Mouse (Mus musculus): ENCODE results near the gene Kcnh2.

The Kcnh2 gene

GRCm38 (mm10) chr5:24347186-24347875 lies 4.1 kb downstream of the Kcnh2 start:
- no peak for DNase-seq (ENCODE audit: extremely low read depth, low read depth)

DNA sequence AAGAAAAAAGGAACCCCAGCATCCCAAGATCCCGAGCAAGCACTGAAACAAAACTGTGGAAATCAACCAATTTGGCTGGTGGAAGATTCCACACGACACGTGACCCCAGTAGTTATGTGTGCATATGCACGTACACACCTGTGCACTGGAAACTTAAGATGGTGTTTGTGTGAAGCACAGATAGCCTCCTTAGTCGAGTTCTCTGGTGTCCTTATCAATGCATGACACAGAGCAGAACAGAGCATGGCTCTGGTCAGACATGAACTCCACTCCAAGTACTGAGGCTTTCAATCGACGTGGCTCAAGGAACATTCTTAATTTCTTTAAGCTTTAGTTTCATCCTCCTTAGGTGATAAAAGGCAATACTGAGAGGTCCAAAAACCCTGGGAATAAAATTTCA lies 5.1 kb downstream of the Kcnh2 start:
- no peak for DNase-seq (ENCODE audit: extremely low read depth, low read depth)

GRCm38 (mm10) chr5:24344477-24345051 lies 6.8 kb downstream of the Kcnh2 start:
- peak; percentile 63 for DNase-seq (ENCODE audit: extremely low read depth, low read depth)

DNA sequence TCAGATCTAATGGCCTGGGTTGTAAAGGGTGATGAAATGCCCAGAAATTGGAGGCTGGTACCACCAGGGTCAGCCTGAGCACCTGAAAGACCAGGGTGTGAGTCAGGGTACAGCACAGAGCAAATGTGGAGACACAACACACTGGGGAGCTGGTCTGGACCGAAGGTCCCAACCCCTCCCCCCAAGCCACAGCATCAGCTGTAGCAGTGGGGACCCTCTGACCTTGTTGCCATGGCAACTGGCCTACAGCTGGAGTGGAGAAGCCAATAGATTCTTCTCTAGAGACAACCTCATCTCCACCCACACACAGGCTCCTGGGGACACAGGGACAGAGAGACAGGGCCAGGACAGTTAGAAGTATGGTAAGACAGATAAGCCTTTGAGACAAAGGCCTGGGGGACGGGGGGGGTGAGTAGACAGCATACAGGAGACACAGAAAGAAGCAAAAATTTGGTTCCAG lies 7.4 kb downstream of the Kcnh2 start:
- DNase-seq (ENCODE audit: extremely low read depth, low read depth) = peak; percentile 93

DNA sequence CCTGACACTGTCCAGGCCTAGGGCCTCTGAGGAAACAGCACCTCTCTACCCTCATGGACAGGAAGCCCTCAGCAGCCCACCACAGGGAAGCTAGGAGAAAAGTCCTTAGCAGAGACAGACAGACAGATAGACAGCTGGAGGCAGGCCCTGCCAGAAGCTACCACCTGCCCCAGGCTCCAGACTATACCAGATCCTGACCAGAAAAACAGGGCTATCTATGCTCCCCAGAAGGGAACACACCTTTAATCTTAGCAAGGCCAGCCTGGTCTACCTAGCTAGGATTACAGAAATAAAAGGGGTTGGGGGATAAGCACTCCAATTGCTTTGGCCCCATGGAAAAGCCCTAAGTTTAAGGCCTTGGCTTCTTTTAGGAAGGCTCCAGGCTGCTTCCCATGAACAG lies 8.0 kb downstream of the Kcnh2 start:
- no peak for DNase-seq (ENCODE audit: extremely low read depth, low read depth)

- DNase-seq (ENCODE audit: extremely low read depth, low read depth) = no peak
Measured at GRCm38 (mm10) chr5:24342966-24343365, 8.4 kb downstream of the Kcnh2 start.

DNA sequence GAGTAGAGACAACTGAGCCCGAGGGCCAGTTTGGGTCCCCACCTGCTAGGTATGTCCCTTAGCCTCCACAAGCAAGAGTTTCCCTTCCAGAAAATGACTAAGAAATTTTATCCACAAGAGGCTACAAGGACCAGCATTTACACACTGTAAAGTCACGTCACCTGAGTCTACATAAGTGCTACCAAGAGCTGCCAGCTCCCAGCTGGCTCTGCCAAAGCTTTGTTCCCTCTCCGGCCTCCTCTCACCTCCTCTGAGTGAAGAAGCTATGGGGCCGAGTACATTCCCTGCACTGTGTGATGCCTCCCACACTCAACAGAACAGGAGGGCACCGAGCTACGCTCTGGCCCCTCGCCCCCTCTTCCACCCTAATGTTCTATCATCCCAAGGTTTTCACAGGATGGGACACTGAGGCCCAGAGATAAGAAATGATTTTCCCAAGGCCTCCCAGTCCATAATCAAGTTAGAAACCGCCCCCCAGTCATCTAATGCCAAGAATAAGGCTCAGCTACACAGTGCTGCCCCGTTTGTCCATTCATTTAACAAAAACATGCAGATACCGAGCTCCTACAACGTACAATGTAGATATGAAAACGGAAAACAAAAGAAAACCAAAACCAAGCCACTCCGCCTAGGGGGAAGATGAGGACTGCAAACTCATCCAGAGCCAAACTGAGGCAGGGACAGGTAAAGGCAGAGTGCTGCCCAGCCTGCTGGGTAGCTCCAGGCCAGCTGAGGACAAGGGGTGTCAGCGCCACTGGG lies 9.0 kb downstream of the Kcnh2 start:
- no peak for DNase-seq (ENCODE audit: extremely low read depth, low read depth)

DNA sequence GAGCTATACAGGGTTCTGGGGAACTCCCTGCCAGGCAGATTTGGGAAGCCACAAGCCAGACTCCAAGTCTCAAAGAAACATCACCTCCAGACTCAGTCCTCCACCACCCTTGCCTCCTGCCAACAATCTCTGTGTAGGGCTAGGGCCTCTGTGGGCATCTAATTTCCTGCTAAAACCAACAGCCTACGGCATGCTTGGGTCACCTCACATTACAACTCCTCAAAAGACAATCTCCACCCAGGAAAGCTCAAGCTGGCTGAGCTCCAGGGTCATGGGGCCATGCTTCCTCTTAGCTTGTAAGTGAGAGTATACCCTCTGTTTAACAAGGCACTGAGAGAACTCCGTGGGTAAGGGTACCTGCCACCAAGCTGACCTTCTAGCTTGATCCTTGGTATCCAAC lies 13.6 kb downstream of the Kcnh2 start:
- DNase-seq (ENCODE audit: extremely low read depth, low read depth) = no peak

GRCm38 (mm10) chr5:24337366-24337765 lies 14.0 kb downstream of the Kcnh2 start:
- no peak for DNase-seq (ENCODE audit: extremely low read depth, low read depth)

DNA sequence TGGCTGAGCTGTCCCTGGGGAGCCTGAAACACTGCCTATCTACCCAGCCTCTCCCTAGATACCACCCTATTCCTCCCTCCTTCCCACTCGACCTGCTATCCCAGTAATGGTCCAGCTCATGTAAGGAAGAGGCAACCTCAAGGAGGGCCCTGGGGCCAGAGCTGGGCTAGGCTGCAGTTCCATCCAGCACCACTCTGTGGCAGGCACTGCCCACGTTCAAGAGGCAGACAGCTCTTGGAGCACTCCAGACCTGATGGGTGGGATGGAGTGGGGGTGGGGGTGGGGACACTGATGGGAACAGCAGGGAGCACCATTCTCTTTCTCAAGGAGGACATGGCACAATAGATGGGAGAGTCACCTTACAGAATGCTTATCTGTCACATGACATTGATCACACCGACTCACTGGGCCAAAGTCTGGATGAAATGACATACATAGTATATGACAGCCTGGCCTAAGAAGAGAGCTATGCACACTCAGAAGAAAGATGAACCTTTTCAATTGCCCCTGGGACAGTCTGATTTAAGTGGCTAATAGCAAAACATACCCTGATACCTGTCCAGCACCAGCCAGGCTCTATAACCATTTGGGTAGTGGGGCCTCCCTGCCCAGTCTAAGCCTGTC lies 15.4 kb downstream of the Kcnh2 start:
- DNase-seq (ENCODE audit: extremely low read depth, low read depth) = no peak

- no peak for DNase-seq (ENCODE audit: extremely low read depth, low read depth)
Measured at GRCm38 (mm10) chr5:24334749-24335148, 16.7 kb downstream of the Kcnh2 start.

DNA sequence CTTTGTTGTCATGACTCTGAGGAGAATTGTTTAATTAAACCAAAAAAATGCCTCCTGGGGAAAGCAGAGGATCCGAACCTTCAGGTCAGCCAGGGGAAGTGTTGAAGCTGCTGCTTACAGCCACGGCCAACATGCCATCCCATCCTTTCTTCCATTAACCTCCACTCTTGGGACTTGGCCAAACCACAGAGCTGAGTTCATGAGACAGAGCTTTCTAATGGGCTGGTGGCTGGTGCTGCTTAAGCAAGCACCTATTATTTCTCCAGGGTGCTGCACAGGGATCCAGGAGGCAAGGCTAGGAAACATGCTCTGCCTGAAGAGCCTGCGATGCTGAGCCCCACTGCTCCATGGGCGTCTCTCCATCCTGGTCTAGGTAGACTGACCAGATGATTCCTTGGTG lies 19.0 kb downstream of the Kcnh2 start:
- no peak for DNase-seq (ENCODE audit: extremely low read depth, low read depth)

- no peak for DNase-seq (ENCODE audit: extremely low read depth, low read depth)
Measured at GRCm38 (mm10) chr5:24329965-24330298, 21.5 kb downstream of the Kcnh2 start.

GRCm38 (mm10) chr5:24329212-24329964 lies 22.0 kb downstream of the Kcnh2 start:
- no peak for DNase-seq (ENCODE audit: extremely low read depth, low read depth)

DNA sequence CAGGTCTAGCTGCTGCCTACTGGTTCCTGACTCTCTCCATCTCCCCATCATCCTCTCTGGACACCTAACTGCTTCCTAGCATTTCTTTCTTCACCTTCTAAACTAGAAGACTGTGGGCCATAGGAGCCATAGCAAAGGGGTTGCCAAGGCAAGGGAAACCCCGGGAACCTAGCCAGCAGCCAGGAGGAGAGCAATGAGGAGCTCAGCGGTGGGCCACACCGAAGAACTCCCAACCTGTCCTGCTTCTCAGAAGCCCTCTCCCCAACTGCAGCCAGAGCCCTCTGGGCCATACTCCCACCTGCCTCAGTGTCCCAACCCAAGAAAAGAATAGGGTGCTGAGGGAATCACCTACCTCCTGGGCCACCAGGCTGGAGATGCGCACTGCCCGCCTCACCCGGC lies 22.6 kb downstream of the Kcnh2 start:
- DNase-seq (ENCODE audit: extremely low read depth, low read depth) = no peak

GRCm38 (mm10) chr5:24326842-24327417 lies 24.5 kb downstream of the Kcnh2 start:
- no peak for DNase-seq (ENCODE audit: extremely low read depth, low read depth)

DNA sequence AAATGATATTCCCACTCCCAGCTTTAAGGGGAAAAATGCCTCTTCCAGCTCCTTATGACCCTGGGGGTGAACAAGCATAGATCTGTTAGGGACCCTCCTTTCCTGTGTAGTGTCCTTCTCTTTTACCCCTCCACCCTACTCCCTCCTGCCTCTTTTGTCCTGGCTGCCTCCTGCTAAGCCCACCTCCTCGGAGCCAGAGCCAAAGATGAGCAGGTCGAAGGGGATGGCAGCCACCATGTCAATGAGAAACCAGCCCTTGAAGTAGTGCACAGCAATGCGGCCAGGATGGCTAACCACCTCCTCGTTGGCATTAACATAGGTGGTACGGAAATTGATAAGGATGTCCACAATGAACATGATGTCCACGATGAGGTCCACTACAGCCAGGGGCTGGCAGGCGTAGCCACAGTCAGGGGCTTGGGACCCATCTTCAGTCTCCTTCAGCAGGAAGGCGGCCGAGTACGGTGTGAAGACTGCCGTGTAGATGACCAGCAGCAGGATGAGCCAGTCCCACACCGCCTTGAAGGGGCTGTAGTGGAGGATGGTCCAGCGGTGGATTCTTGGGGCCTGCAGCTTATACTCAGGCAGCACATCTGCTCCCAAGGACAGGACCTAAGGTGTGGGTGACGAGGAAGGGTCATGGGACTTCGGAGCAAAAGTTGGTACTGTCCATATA lies 25.1 kb downstream of the Kcnh2 start:
- no peak for DNase-seq (ENCODE audit: extremely low read depth, low read depth)

DNA sequence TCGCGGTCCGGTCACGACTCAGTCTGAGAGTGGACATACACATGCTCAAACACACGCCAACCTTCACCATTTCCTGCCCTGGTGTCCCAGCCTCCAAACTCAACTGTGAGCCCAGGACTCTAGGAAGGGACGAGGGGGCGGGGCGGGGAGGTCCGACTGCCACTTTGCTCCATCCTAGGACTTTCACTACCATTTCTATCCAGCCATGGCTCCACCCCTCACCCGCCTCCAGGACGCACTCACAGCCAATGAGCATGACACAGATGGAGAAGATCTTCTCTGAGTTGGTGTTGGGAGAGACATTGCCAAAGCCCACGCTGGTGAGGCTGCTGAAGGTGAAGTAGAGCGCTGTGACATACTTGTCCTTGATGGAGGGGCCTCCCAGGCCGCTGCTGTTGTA lies 26.2 kb downstream of the Kcnh2 start:
- DNase-seq (ENCODE audit: extremely low read depth, low read depth) = no peak

- DNase-seq (ENCODE audit: extremely low read depth, low read depth) = no peak
Measured at GRCm38 (mm10) chr5:24321711-24322682, 29.4 kb downstream of the Kcnh2 start.

Measured in MEL-GATA-1-ER (cell line).